Mouse (Mus musculus) adrenal gland, adult (tissue): ENCODE measurements around the gene Tmem40.

Experiments used
- DNase-seq, 2 experiments: peaks; one replicate each; pipeline ENCODE4 v3.0.0; 2022 to 2023; ENCODE audit warnings: low spot score in 1 of 2; ENCODE audit not compliant: inconsistent age in 2 of 2

Gene Tmem40

DNA sequence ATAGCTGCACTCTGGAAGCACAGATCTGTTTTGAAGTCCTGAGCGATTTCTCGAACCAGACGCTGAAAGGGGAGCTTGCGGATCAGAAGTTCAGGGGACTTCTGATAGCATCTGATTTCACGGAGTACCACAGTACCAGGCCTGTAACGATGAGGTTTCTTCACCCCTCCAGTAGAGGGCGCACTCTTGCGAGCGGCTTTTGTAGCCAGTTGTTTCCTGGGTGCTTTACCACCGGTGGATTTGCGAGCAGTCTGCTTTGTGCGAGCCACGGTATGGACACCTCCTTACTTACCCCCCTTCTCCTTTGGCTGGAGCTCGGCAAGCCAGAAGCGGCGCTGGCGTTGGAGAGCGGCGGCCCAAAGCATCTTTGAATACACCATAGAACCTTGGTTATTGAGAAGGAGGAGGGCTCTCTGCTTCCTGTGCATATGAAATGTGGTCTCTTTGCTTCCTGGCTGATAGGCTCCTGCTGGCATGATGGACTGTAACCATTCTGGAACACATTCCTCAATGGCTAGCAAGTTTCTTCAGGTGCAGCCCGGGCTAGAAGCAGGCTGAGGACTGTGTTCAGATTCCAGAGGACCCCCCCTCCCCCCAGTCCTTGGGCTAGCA lies 8.0 kb upstream of the Tmem40 start:
- no peak for DNase-seq

- DNase-seq, result peak in 1 of 2 experiments; percentile 34
These were observed 6.0 kb upstream of the Tmem40 start for GRCm38 (mm10) chr6:115768207-115768606.

DNA sequence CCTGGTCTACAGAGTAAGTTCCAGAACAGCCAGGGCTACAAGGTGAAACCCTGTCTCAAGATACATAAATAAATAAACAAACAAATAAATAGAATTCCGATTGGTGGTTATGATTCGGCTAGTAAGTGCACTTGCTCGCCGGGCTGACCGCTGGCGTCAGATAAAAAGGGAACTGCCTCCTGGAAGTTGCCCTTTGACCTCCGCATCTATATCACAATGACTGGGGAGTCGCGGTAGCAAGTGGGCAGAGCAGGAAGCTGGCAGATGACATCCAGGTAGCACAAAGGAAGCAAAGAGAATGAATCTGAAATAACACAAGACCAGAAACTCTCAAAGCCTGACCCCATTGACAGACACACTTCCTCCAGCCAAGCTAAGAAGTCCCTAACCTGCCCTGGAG lies 5.1 kb upstream of the Tmem40 start:
- DNase-seq, result no peak

GRCm38 (mm10) chr6:115764179-115764578 lies 2.0 kb upstream of the Tmem40 start:
- peak; percentile 58 to 67 for DNase-seq

DNA sequence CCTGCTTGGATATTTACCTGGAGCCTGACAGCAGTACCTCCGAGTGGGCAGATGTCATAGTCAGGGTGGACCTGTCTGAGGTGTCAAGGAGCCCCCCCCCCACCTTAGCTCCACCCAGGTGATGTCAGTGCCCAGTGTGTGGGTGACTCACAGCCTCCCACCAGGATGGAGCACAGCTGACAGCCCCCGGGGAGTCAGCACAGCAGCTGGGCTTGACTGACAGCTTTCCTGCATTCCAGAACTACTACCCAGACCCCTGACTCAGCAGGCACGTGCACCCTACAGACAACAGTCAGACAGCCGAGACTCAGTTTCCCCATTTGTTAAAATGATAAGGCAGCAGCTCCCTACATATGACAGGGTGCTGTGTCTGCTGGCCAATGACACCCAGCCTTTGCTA lies 1.2 kb downstream of the Tmem40 start:
- no peak for DNase-seq

- no peak for DNase-seq
These were observed 2.1 kb downstream of the Tmem40 start for GRCm38 (mm10) chr6:115760137-115760536.

DNA sequence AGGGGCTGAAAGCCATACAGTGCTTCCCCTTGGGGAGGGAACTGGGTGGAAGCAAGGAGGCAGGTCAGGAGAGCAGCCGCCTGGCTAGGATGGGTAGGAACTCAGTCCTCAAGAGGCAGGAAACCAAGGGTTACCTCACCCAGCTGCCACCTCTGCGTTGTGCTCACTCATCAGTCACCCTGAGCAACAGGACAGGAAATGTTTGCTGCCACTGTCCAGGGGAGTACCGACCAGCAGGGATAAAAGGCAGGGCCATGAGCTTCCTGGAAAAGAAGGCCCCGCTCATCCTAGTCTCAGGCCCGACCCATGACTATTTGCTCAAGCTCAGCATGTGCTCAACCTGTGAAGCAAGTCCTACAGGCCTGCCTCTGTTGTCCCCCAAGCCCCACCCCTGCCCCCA lies 2.7 kb downstream of the Tmem40 start:
- peak in 1 of 2 experiments; percentile 30 for DNase-seq

DNA sequence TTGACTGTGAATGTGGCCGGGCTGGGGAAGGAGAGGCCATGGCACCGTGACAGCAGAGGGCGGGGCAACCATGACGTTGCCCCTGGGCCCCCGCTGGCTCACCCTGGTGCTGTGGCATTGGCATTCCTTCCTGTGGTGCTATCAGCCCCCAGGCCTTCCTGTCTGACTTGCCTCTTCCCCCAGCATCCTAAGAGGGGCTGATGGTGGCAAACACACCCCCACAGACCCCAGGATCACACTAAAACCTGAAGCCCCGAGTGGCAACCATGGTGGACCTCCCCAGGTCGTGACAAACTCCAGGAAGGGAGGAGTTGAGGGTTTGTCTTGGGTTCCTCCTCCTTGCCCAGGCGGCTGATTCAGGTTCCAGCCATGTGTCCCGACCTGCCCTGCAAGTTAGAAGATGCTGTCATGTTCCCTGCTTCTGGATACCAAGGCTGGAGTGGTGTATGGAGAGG lies 3.2 kb downstream of the Tmem40 start:
- no peak for DNase-seq

DNA sequence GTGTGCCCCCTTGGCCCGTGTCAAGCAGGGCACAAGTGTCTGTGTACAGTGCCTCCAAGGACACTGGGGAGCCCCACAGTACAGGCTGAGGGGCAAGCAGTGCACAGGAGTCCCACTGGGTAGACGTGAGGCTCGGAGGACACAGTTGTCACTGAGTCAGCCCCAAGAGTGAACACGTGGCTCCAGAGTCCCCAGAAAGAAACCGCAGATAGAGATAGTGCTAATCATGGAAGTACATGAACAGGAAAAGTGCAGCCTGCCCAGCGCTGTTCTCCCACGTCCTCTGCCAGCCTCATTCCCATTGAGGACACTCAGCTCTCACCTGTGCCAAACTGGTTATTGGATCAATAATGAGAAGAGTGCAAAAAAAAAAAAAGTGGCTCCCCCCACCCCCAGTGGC lies 6.7 kb downstream of the Tmem40 start:
- DNase-seq, result no peak

GRCm38 (mm10) chr6:115746326-115746725 lies 15.9 kb downstream of the Tmem40 start:
- DNase-seq, result no peak

GRCm38 (mm10) chr6:115743569-115743968 lies 18.6 kb downstream of the Tmem40 start:
- DNase-seq, result peak in 1 of 2 experiments; percentile 57

- DNase-seq, result peak in 1 of 2 experiments; percentile 50
These were observed 23.2 kb downstream of the Tmem40 start for GRCm38 (mm10) chr6:115739056-115739455.

DNA sequence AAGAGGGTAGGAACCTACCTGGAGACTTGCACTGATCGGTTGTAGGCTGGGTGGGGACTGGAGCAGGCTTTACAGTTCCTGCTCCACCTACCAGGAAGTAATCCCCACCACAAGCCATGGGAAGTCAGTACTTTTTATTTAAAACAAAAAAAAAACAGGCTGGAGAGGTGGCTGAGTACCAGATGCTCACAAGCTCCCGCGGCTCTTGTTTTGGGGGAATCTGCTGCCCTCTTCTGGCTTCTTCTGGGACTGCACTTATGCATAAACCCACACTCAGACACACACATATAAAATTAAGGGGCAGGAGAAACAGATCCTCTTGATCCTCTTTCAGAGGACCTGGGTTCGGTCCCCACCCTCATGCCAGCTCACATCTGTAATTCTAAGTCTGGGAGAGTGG lies 27.3 kb downstream of the Tmem40 start:
- DNase-seq, result peak; percentile 33 to 61

- DNase-seq, result no peak
These were observed 29.8 kb downstream of the Tmem40 start for GRCm38 (mm10) chr6:115732341-115732928.

DNA sequence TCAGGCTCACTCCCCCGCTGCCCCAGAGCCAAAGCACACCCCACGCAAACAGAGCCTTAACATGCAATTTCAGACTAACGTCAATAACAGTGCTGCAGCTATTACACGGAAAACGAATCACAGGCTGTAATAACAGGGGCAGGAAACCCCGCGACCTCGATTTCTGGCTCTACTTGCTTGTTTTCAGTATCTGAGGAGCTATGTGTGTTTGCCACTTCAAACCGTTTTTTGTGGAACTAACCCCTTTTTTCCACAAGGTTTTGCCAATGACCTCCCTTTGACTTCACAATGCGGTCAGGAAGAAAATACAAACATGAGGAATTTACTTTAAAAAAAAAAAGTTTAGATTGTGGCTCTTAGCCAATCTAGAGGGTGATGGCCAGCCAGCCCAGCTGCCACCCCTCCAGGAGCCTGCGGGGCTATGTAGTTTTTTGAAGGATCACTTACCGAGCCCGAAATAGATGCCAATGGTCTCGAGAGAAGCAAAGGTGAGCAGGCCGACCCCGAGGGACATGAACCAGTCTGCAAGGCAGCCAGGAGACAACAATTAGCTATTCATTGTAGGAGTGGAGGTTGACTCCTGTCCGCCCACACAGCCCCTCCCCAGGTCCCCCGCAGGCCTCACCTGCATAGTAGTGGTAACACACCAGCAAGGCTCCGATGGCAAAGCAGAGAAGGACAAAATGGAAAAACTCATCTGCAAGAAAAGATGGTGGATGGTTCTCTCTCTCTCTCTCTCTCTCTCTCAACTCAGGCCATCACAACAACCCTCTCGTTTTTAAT lies 31.5 kb downstream of the Tmem40 start:
- DNase-seq, result no peak

GRCm38 (mm10) chr6:115727570-115727969 lies 34.6 kb downstream of the Tmem40 start:
- DNase-seq, result no peak

DNA sequence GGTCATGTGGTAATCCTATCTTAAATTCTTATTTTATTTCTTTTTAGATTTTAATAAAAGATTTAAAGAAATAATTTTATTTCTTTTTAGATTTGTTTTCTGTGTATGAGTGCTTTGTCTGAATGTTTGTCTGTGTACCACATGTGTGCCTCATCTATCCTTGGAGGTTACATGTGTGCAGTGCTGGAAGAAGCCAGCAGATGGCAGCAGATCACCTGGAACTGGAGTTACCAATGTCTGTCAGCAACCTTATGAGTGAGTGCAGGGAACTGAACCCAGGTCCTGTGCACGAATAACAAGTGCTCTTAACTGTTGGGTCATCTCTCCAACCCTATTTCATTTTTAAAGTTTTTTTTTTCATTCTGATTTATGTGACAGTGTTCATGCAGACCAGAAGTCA lies 35.1 kb downstream of the Tmem40 start:
- peak; percentile 41 to 78 for DNase-seq

- peak; percentile 36 to 80 for DNase-seq
These were observed 40.0 kb downstream of the Tmem40 start for GRCm38 (mm10) chr6:115722246-115722645.

DNA sequence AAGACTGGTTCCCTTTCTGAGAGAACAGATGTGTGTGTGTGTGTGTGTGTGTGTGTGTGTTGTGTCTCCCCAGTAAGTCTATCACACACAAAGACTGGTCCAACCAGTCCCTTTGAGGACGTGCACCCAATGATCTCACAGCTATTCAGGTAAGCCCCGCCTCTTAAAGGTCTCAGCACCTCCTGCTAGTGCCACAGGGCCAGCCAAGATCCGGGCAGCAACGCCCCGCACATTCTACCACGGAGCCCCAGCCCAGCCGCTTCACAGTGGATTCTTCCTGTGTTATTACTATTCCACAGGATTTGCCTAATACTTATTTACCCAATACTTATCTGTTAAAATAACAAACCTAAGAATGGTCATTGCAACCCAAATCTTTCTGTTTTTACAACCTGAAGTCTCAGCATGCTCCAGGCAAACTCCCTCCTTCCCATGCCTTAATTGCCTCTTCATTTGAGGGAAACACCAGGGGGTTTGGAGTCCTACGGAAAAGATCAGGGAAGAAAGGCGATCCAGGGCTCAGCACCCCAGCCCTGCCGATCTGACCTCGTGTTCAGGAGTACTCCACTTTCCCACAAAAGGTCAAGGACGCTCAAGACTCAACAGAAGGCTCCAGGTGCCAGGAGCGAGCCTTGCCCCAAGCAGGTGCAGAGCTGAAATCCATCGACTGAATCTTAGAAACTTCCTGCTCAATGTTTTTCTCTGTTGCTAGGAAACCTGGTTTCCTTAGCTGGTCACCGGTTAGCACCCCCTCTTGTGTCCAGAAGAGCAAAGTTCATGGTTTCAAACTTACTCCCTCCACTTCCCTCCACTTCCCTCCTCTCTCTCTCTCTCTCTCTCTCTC lies 44.3 kb downstream of the Tmem40 start:
- peak; percentile 62 to 77 for DNase-seq

GRCm38 (mm10) chr6:115717101-115717652 lies 45.0 kb downstream of the Tmem40 start:
- peak in 1 of 2 experiments; percentile 43 for DNase-seq

DNA sequence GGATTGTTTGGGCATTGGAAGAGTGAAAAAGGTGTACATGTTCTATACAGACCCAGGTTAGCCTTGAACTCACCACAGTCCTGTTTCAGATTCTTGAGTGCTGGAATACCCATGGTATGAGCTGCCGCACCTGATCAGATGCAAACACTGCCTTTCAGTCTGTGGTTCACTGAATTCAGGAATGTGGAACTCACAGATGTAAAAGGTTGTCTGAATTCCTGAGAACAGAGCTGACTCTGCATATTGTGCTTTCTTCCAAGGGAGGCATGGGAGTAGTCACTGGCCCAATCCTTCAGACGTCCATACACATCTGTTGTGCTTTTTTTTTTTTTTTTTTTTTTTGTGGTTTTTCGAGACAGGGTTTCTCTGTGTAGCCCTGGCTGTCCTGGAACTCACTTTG lies 50.9 kb downstream of the Tmem40 start:
- no peak for DNase-seq
